Mouse (Mus musculus): ENCODE measurements around the gene Timp3.
A peak's percentile ranks its signal among the peaks of the same experiment; 100 is the strongest.

Gene Timp3

DNA sequence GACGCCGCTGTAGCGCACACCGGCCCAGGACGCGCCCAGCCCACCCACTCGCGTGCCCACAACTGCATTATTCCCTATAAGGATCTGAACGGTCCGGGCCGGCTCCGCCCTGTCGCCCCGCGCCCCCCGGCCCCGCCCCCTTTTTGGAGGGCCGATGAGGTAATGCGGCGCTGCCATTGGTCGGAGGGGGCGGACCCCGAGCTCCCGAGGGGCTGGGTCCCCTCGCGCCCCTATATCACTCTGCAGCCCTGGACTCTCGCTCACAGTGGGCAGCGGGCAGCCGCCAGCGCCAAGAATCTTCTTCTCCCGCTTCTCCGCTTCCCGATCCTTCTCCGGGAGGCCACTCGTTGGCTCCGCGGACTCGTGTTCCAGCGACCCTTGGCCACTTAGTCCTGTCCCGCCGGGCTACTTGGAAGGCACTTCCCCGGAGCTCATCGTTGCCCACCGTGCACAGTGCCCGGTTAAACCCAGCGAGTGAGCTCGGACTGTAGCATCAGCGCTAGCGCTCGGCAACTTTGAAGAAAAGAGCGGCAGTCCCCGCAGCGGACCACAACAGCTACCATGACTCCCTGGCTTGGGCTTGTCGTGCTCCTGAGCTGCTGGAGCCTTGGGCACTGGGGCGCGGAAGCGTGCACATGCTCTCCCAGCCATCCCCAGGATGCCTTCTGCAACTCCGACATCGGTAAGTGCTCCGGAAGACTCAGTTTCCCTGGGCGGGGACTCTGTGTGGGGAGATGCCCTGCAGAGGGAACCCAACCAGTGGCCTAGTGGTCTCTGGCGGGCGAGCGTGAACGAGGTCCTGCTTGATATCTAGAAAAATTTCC is at the start of gene Timp3:
Gene Timp3, plus strand, starts transcription at position 80 of the 824 bp plus-strand sequence.
- DNase-seq, result no peak

DNA sequence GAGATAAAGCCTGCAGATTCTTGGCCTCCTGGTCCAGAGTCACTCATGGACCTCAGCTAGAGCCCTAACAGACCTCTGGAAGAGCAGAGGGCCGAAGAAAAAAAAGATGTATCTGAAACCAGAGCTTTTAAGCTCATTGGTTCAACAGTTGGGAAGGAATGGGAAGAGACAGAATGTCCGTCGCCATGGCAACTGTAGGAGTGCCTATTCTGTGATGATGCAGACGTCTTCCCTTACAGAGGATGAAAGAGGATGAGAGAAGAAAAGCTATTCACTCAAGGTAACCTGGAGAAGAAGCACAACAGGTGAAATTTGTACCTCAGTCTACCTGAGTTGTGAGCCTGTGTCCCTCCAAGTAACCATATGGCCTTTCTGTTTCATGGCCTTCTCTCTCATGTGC is 44.0 kb upstream of the Timp3 start:
- no peak for DNase-seq

DNA sequence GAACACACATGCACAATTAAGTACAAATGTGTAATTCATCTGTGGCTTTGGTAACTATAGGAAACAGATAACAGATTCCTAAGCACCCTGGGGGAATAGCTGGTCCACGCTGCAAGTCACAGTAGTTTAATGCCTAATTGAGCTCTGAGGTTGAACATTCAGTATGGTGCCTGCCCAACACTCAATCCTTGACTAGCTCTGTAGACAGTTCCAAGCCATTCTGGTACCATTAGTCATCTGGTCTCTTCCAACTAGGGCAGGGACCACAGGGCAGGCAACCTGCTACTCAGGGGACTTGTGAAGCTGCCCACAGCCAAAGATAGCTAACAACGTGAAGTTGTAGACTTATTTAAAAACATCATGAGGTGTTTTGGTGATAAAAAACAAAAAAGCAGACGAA is 43.1 kb upstream of the Timp3 start:
- no peak for DNase-seq

DNA sequence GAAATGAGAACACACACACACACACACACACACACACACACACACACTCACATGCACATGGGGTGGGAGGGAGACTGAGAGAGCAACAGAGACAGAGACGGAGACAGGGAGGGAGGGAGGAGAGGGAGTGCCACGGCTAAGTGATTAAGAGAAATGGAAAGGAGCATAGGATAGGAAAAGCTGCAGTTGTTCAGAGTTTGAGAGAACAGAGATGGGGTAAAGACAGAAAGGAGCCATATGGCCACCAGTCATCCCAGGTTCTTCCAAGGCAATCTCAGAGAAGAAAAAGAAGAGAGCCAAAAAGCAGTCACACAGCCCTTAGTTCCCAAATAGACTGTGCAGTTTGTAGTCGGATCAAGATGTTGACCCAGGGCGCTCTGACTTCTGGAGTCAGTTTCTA is 42.1 kb upstream of the Timp3 start:
- no peak for DNase-seq

- no peak for DNase-seq
Observed at GRCm38 (mm10) chr10:86258992-86259391, 41.2 kb upstream of the Timp3 start.

DNA sequence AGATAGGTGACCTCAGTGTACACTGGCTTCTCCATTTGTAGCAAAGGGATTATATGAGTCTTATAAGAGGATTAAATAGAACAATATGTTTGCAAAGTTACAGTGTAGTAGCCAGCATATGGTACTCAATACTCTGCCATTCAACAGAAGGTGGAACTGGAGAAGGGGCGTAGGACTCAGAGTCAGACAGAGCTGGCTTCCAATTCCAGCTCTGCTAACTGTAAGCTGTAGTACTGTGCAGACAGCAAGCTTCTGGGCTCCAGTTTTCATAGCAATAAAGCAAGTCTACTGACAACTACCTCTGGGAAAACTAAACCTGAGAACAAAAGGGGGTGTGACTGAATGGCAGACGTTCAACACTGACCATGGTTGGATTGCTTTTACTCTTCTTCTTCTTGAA is 38.4 kb upstream of the Timp3 start:
- no peak for DNase-seq

GRCm38 (mm10) chr10:86264618-86265017 is 35.6 kb upstream of the Timp3 start:
- DNase-seq, result no peak

DNA sequence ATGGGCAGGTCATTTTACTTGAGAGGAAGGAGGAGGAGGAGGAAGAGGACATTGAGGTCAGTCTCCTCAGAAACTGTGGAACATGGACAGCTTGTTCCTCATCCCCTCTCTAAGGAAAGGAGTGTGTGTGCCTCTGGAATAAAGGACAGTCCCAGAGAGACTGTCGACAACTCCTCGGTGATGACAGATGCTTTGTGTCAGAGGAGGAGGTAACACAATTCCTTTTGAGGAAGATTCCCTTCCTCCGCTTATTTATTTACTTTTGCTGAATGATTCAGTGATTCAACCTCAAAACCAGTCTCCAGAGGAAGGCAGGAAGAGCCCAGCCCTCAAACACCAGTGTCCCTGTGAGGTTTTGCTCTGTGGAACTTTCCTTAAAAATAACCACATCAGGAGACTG is 29.9 kb upstream of the Timp3 start:
- DNase-seq, result no peak

DNA sequence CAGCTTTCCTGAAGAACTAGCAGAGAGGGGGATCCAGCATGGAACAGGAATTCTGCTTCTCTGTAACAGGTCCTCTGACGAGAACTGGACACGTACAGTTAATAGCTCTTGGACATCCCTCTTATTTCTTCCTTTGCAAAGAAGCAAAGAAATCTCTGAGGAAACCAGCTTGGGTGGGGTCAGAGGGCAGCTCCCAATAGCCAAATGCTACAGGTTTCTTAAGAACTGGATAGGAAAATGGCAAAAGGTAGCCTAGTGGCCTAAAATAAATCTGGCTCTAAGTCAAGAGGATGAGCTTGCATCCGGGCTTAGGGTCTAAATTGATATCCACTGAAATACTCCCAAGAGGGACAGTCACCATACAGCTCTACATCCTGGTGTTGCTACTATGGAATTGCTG is 27.3 kb upstream of the Timp3 start:
- DNase-seq, result no peak

- no peak for DNase-seq
Observed at GRCm38 (mm10) chr10:86273410-86274191, 26.6 kb upstream of the Timp3 start.

DNA sequence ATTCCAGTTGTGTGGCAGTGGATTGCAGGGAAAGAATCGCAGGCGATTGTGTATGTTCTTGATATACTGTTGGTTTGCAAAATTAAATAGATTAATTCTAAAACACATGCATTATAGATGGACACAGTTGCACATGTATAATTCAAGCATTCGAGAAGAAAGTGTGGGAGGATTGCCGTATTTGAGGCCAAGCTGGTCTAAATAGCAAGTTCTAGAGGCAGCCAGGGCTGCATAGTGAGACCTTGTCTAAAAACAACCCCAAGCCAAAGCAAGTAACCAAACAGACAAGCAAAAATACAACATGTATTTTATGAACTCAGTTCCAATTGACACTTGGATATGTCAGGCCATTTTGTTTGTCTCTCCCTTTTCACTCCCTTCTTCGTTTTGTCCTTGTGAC is 24.6 kb upstream of the Timp3 start:
- DNase-seq, result no peak

- DNase-seq, result no peak
Observed at GRCm38 (mm10) chr10:86277327-86277726, 22.8 kb upstream of the Timp3 start.

DNA sequence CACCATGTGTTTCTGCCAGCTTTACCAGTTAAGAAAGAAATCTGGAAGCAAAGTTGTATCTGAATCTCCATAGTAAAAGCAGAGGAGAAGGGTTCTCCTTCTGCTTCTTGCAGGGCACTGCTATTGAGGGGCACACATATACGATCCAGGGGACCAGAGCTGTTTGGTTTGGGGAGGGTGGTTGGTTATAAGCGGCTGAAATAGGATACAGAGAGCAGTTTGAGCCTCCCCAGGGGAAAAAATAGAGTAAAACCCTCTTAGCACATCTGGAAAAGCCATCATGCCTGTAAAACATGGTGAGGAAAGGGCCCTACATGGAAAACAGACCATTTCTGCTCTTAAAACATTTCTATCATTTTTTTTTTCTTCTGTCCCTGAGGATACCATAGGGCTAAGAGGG is 21.7 kb upstream of the Timp3 start:
- DNase-seq, result no peak

DNA sequence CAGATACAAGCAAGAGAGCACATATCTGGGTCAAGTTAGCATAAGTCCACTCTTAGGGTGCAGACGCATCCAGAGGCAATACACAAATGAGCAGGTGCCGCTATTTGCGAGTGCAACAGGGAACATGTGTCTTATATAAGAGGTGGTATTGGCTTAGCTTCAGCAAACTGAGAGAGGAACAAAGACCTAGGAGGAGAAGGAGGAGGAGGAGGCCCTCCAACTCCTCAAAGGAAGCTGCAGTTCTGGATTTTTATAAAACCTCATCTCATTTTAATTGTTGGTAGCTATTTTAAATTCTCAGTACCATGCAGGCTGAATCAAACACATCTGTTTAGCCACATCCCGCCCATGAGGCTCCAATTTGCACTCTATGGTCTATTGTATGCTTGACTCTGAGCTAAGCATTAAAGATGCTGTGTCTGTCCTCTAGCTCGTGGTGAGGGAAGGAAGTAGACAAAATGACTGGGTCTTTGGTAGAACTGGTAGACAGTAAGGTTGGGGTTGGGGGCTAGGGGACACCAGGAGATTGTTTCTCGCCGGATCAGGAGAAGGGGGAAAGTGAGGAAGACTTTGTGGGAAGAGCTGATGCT is 20.5 kb upstream of the Timp3 start:
- DNase-seq, result no peak

GRCm38 (mm10) chr10:86281238-86281637 is 18.9 kb upstream of the Timp3 start:
- no peak for DNase-seq

- no peak for DNase-seq
Observed at GRCm38 (mm10) chr10:86286508-86286907, 13.7 kb upstream of the Timp3 start.

DNA sequence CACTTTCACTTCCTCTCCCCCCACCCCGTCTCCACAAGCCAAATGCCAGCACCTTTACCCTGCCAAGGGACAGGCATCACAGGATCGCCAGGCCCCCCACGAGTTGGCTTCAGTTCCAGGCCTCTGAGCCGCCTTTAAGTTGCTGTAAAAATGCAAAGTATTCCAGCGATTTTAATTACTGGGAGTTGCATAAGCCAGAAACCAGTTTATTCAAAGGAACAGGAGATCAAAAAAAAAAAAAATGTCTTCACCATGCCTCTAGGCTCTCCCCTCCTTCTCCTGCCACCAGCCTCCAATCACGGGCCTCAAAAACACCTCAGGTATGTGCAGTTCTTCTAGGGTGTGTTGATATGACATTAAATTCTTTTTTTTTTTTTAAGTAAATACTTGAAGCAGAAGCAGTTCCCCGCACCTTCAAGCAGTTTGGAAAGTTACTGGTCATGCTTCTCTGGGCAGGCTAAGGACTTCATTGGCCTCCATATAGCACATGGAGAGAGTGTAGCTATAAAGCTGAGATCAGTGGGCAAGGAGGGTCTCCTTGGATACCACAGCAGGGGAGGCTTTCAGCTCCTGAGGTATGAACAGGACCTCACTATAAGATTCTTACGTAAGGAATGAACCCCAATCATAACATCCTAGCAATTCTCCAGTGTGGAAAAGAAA is 9.9 kb upstream of the Timp3 start:
- no peak for DNase-seq

DNA sequence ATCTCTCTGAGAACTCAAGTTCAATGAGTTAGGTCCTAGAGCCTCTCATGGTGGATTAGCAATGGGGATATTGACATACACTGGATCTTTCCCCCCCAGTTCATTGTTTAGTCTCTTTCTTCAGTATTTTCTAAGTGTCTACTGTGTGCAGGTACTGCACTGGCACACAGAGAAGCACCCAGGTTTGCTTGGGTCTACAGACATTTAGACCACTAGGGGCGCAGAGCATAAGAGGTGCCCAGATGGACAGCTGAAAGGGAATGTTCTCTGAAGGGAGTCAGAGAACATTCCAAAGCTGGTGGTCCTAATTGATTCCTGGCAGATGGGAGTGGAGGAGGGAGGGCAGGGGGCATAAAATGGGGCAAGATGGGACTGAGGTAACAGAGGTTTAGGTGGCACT is 6.3 kb upstream of the Timp3 start:
- no peak for DNase-seq

GRCm38 (mm10) chr10:86294599-86295365 is 5.4 kb upstream of the Timp3 start:
- no peak for DNase-seq

DNA sequence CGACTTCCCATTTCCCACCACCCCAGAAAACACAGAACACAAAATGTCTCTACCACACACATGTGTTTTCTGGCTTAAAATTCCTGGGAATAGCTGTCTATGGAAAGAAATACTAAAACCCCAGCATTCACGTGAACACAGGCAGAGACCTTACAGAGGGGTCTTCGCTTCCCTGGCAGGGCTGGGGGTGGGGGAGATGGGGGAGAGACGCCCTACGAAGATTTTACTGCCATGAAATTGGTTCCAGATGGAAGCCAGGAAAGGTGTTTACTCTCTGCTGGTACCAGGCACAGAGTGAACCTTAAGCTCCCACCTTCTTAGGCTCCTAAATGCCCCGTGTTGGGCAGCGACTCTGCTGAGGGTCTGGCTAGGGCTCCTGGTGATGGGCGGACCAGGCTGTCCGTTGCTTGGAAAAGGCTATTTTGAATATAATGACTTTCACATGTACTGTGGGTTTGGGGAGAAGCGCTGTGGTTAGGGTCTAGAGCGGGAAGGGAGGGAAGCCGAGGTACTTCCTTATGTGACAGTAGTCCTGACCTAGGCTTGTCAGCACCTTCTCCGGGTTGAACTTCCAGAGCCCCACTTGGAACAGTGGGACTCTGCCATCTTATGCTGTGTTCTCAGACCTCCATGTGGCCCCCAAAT is 4.6 kb upstream of the Timp3 start:
- DNase-seq, result no peak

DNA sequence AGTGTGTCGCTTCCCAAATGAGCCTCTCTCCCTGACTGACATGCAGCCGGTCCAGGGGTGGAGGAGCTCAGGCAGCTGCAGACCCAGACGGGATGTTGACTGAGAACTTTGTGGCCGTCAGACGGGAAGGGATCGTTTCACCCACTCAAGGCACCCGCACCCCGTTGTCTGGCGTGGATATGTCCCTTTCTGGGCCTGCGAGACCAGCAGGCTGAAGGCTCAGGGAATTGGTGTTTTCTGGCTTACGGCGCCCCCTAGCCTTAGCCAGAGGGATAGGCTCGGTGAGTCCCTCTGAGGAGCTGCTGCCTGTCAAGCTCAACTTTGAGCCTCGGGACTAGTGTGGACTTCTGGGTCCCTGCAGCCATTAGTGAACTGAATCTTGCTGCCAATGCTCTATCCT is 4.1 kb upstream of the Timp3 start:
- DNase-seq, result peak; percentile 70

DNA sequence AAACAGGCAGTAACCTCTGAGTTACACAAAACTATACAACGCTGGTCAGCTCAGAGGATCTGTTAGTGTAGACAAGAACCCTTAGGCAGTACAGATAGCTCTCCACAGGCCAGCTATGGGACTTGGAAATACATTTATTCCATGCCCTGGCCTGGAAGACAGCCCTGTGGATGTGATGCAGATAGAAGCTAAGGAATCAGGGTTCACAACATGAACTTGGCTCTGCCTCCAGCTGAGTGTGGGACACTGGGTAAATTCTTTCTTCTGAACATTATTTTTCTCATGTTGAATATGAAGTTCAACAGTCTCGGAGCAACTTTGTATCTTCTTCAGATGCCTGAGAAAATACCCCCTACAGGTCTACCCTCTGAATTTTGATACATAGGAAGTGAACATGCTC is 2.9 kb upstream of the Timp3 start:
- DNase-seq, result no peak

All from cerebellum, adult 9-10 months (tissue).